Mouse (Mus musculus) E14TG2a.4 (cell line): Measurements from ENCODE around the gene Zfp69.
A peak's percentile ranks its signal among the peaks of the same experiment; 100 is the strongest.

Experiments
- H3K27me3 ChIP-seq: 2 replicates; pipeline ENCODE4 v1.6.1; 2014; ENCODE audit warnings: low read length, control low read depth; ENCODE audit not compliant: insufficient read depth
- H3K36me3 ChIP-seq: 2 replicates; pipeline ENCODE4 v1.6.1; 2014; ENCODE audit warnings: low read length, control low read depth; ENCODE audit not compliant: insufficient read depth
- H3K4me1 ChIP-seq: replicated peaks from 2 replicates; pipeline ENCODE4 v1.6.1; 2014; ENCODE audit warnings: low read depth, low read length, control low read depth
- H3K4me3 ChIP-seq: replicated peaks from 2 replicates; pipeline ENCODE4 v1.5.1; 2014; ENCODE audit warnings: mild to moderate bottlenecking, low read length
- H3K9me3 ChIP-seq: 2 replicates; pipeline ENCODE4 v1.6.1; 2014; ENCODE audit warnings: low read length, control low read depth
- CTCF ChIP-seq: conservative IDR thresholded peaks from 2 replicates; pipeline ENCODE4 v1.5.1; 2014; ENCODE audit warnings: low read length
- NANOG ChIP-seq: IDR thresholded peaks from 2 replicates; pipeline ENCODE4 v1.6.1; 2014; ENCODE audit warnings: borderline replicate concordance, low read length, mixed read lengths
- POU5F1 ChIP-seq: IDR thresholded peaks from 2 replicates; pipeline ENCODE4 v1.6.1; 2014; ENCODE audit warnings: low read length, borderline replicate concordance

Zfp69 gene

GRCm38 (mm10) chr4:120948938-120949337 lies 2.6 kb downstream of the Zfp69 start:
- Histone ChIP-seq H3K36me3 (peaks cover 13% of the 10 kb centered on the region; the same call in 1 of the 2 replicates), H3K4me3 (no peak overlapping the region), H3K27me3 (peaks cover 10% of the 10 kb centered on the region), H3K4me1 (peaks cover 8% of the 10 kb centered on the region), H3K9me3 (no peaks in the 10 kb centered on the region)
- TF ChIP-seq CTCF (no peak), NANOG (no peak), POU5F1 (no peak)

- peaks cover 3% of the 10 kb centered on the region; the same call in 1 of the 2 replicates for H3K27me3 ChIP-seq
- H3K36me3 ChIP-seq, result peaks cover 20% of the 10 kb centered on the region
- no peak overlapping the region for H3K4me3 ChIP-seq
- no peaks in the 10 kb centered on the region for H3K9me3 ChIP-seq
- no peaks in the 10 kb centered on the region for H3K4me1 ChIP-seq
- no peak for TF ChIP-seq CTCF
- no peak for TF ChIP-seq POU5F1
- TF ChIP-seq NANOG, result no peak
These were observed 16.5 kb downstream of the Zfp69 start for GRCm38 (mm10) chr4:120935006-120935405.

GRCm38 (mm10) chr4:120930736-120931135 lies 20.8 kb downstream of the Zfp69 start:
- Histone ChIP-seq H3K4me3 (no peak overlapping the region), H3K27me3 (peaks cover 3% of the 10 kb centered on the region; the same call in 1 of the 2 replicates), H3K9me3 (no peaks in the 10 kb centered on the region), H3K4me1 (no peaks in the 10 kb centered on the region), H3K36me3 (peaks cover 20% of the 10 kb centered on the region)
- TF ChIP-seq NANOG (no peak), POU5F1 (no peak), CTCF (no peak)

- peaks cover 11% of the 10 kb centered on the region for H3K4me1 ChIP-seq
- H3K27me3 ChIP-seq, result peaks cover 3% of the 10 kb centered on the region; the same call in 1 of the 2 replicates
- H3K36me3 ChIP-seq, result 0 out of 2 replicates have a peak, but pooled peaks cover 7% of the 10 kb centered on the region
- H3K4me3 ChIP-seq, result no peak overlapping the region
- H3K9me3 ChIP-seq, result no peaks in the 10 kb centered on the region
- TF ChIP-seq NANOG, result no peak
- TF ChIP-seq POU5F1, result no peak
- TF ChIP-seq CTCF, result no peak
These were observed 22.8 kb downstream of the Zfp69 start for GRCm38 (mm10) chr4:120928686-120929085.

- no peak for TF ChIP-seq NANOG
- TF ChIP-seq POU5F1, result no peak
- TF ChIP-seq CTCF, result no peak
- H3K36me3 ChIP-seq, result peaks cover 26% of the 10 kb centered on the region
These were observed 26.1 kb downstream of the Zfp69 start for GRCm38 (mm10) chr4:120925386-120925785.

GRCm38 (mm10) chr4:120924554-120925299 lies 26.8 kb downstream of the Zfp69 start, which contains the start of gene Exo5:
Gene Exo5, minus strand, starts transcription at chr4:120925017.
- H3K4me3 ChIP-seq, result peak within 1 kb of the TSS; percentile 88
- peaks cover 31% of the 10 kb centered on the region for H3K36me3 ChIP-seq
- no peak for TF ChIP-seq NANOG
- TF ChIP-seq POU5F1, result no peak
- no peak for TF ChIP-seq CTCF
- H3K4me1 ChIP-seq, result peaks cover 14% of the 10 kb centered on the region
- no peaks in the 10 kb centered on the region for H3K27me3 ChIP-seq
- no peaks in the 10 kb centered on the region for H3K9me3 ChIP-seq

More at GRCm38 (mm10) chr4:120925386-120925785, 26.1 kb downstream of the Zfp69 start:
- Histone ChIP-seq H3K4me3 (peak overlapping the region; percentile 88), H3K27me3 (no peaks in the 10 kb centered on the region), H3K9me3 (no peaks in the 10 kb centered on the region), H3K4me1 (peaks cover 14% of the 10 kb centered on the region)

- no peak overlapping the region for H3K4me3 ChIP-seq
- H3K27me3 ChIP-seq, result no peaks in the 10 kb centered on the region
- H3K9me3 ChIP-seq, result no peaks in the 10 kb centered on the region
- H3K4me1 ChIP-seq, result peaks cover 14% of the 10 kb centered on the region
- no peak for TF ChIP-seq POU5F1
- TF ChIP-seq NANOG, result no peak
- no peak for TF ChIP-seq CTCF
- peaks cover 31% of the 10 kb centered on the region for H3K36me3 ChIP-seq
These were observed 30.0 kb downstream of the Zfp69 start for GRCm38 (mm10) chr4:120921461-120921860.

- H3K36me3 ChIP-seq, result no peaks in the 10 kb centered on the region
- H3K9me3 ChIP-seq, result no peaks in the 10 kb centered on the region
- H3K4me3 ChIP-seq, result no peak overlapping the region
- 0 out of 2 replicates have a peak, but pooled peaks cover 7% of the 10 kb centered on the region for H3K4me1 ChIP-seq
- TF ChIP-seq CTCF (no peak), NANOG (no peak), POU5F1 (no peak)
- H3K27me3 ChIP-seq, result 0 out of 2 replicates have a peak, but pooled peaks cover 3% of the 10 kb centered on the region
These were observed 37.0 kb downstream of the Zfp69 start for GRCm38 (mm10) chr4:120914501-120914900.
